Mouse (Mus musculus) midbrain, embryonic 15.5 days (tissue): ENCODE measurements around the gene Ccdc69. TPM values are rescaled to one million over a fixed set of nuclear protein-coding genes. Genes with fewer than 3 reads are reported as not detected.

Experiments used
- ATAC-seq: fragments of 200-750 bp; cut with Nextera tagmentation; replicated peaks from 2 replicates; pipeline ENCODE4 v1.8.0; 2017; ENCODE audit warnings: moderate TSS enrichment
- H3K27ac ChIP-seq: fragments of 300-500 bp; sonication (generic); 2 replicates; pipeline ENCODE4 v1.5.1; 2015; ENCODE audit warnings: mild to moderate bottlenecking, inconsistent platforms
- H3K27me3 ChIP-seq: fragments of 300-500 bp; sonication (generic); replicated peaks from 2 replicates; pipeline ENCODE4 v1.6.1; 2015; ENCODE audit warnings: inconsistent platforms
- H3K36me3 ChIP-seq: fragments of 300-500 bp; sonication (generic); replicated peaks from 2 replicates; pipeline ENCODE4 v1.6.1; 2015; ENCODE audit warnings: inconsistent platforms
- H3K4me1 ChIP-seq: fragments of 300-500 bp; sonication (generic); 2 replicates; pipeline ENCODE4 v1.6.1; 2015; ENCODE audit warnings: inconsistent platforms
- H3K4me2 ChIP-seq: fragments of 300-500 bp; sonication (generic); 2 replicates; pipeline ENCODE4 v1.6.1; 2015; ENCODE audit warnings: inconsistent platforms, mild to moderate bottlenecking, moderate library complexity
- H3K4me3 ChIP-seq: fragments of 300-500 bp; sonication (generic); 2 replicates; pipeline ENCODE4 v1.5.1; 2015; ENCODE audit warnings: mild to moderate bottlenecking, inconsistent platforms
- H3K9ac ChIP-seq: fragments of 300-500 bp; sonication (generic); 2 replicates; pipeline ENCODE4 v1.6.1; 2015; ENCODE audit warnings: mild to moderate bottlenecking, inconsistent platforms
- H3K9me3 ChIP-seq: fragments of 300-500 bp; sonication (generic); 2 replicates; pipeline ENCODE4 v1.6.1; 2016; ENCODE audit warnings: inconsistent platforms
- WGBS: fragments of 180-500 bp; shearing (Covaris S2); methylation state at CpG from one replicate; pipeline ENCODE4 v1.1.7; 2015; ENCODE audit warnings: mixed read lengths; 5-methylcytosine and 5-hydroxymethylcytosine counted together
- polyA plus RNA-seq: library from polyadenylated mRNA; unstranded; fragments of >200 nt; fragmentation: Nextera tagmentation; extraction: Ambion mirVana; gene quantifications from 2 replicates; pipeline ENCODE4 v1.2.1, GENCODE M21; 2015

Gene Ccdc69
- polyA plus RNA-seq, 1 experiment from 2014 or later, result 0.34 TPM

GRCm38 (mm10) chr11:55069023-55069422 is 8.9 kb downstream of the Ccdc69 start:
- no peak overlapping the region for H3K27ac ChIP-seq
- no peak overlapping the region for H3K9ac ChIP-seq
- no peak overlapping the region for H3K4me3 ChIP-seq
- H3K4me1 ChIP-seq, result no peaks in the 10 kb centered on the region
- ATAC-seq, result no peak
- H3K9me3 ChIP-seq, result no peaks in the 10 kb centered on the region
- no peaks in the 10 kb centered on the region for H3K27me3 ChIP-seq
- 40% methylated on average over 2 of the region's 2 CpGs for WGBS
- H3K36me3 ChIP-seq, result no peaks in the 10 kb centered on the region
- no peak overlapping the region for H3K4me2 ChIP-seq

GRCm38 (mm10) chr11:55066921-55067320 is 11.0 kb downstream of the Ccdc69 start:
- Histone ChIP-seq H3K9me3 (no peaks in the 10 kb centered on the region), H3K4me3 (no peak overlapping the region), H3K9ac (no peak overlapping the region), H3K27me3 (no peaks in the 10 kb centered on the region), H3K4me1 (no peaks in the 10 kb centered on the region), H3K4me2 (no peak overlapping the region), H3K36me3 (no peaks in the 10 kb centered on the region), H3K27ac (no peak overlapping the region)
- ATAC-seq, result no peak
- 53% methylated on average over 4 of the region's 4 CpGs for WGBS

- WGBS, result 59% methylated on average over 5 of the region's 5 CpGs
- Histone ChIP-seq H3K4me1 (no peaks in the 10 kb centered on the region), H3K27me3 (no peaks in the 10 kb centered on the region), H3K36me3 (no peaks in the 10 kb centered on the region), H3K4me2 (no peak overlapping the region), H3K9ac (no peak overlapping the region), H3K4me3 (no peak overlapping the region), H3K27ac (no peak overlapping the region), H3K9me3 (no peaks in the 10 kb centered on the region)
- ATAC-seq, result no peak
Observed at GRCm38 (mm10) chr11:55062856-55063255, 15.1 kb downstream of the Ccdc69 start.

DNA sequence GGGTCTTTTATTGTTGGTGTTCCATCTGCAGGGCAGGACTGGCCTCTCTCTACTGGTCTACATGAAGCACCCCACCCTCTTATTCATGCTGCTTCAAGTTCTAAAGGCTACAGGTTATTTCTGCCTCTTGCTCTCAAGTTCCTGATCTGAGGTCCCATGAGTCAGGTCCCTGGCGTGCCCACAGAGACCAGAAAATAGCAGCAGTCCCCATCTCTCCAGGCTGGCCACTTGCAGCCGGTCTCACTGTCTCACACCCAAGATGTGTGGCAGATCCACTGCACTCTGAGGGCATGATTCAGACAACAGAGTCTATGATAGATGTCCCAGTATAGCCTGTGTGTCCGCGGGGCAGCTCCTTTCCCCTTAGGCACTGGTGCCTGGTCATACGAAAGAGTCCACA is 17.1 kb downstream of the Ccdc69 start:
- Histone ChIP-seq H3K36me3 (no peaks in the 10 kb centered on the region), H3K4me3 (no peak overlapping the region), H3K4me1 (no peaks in the 10 kb centered on the region), H3K27me3 (no peaks in the 10 kb centered on the region), H3K27ac (no peak overlapping the region), H3K9me3 (no peaks in the 10 kb centered on the region), H3K9ac (no peak overlapping the region), H3K4me2 (no peak overlapping the region)
- ATAC-seq, result no peak
- WGBS, result 92% methylated on average over 5 of the region's 5 CpGs

GRCm38 (mm10) chr11:55057511-55057910 is 20.4 kb downstream of the Ccdc69 start:
- no peaks in the 10 kb centered on the region for H3K4me1 ChIP-seq
- no peak overlapping the region for H3K4me3 ChIP-seq
- no peak overlapping the region for H3K9ac ChIP-seq
- no peak for ATAC-seq
- no peaks in the 10 kb centered on the region for H3K9me3 ChIP-seq
- no peak overlapping the region for H3K4me2 ChIP-seq
- 78% methylated on average over 3 of the region's 3 CpGs for WGBS
- H3K27ac ChIP-seq, result no peak overlapping the region
- H3K27me3 ChIP-seq, result no peaks in the 10 kb centered on the region
- H3K36me3 ChIP-seq, result no peaks in the 10 kb centered on the region

- no peaks in the 10 kb centered on the region for H3K36me3 ChIP-seq
- H3K27ac ChIP-seq, result no peak overlapping the region
- H3K27me3 ChIP-seq, result no peaks in the 10 kb centered on the region
- no peaks in the 10 kb centered on the region for H3K9me3 ChIP-seq
- no peak overlapping the region for H3K4me2 ChIP-seq
- no peak overlapping the region for H3K4me3 ChIP-seq
- no peak overlapping the region for H3K9ac ChIP-seq
- ATAC-seq, result no peak
- 84% methylated on average over 7 of the region's 7 CpGs for WGBS
- no peaks in the 10 kb centered on the region for H3K4me1 ChIP-seq
Observed at GRCm38 (mm10) chr11:55050837-55051510, 27.0 kb downstream of the Ccdc69 start.

- H3K9ac ChIP-seq, result no peak overlapping the region
- ATAC-seq, result no peak
- no peak overlapping the region for H3K27ac ChIP-seq
- WGBS, result 62% methylated on average over 5 of the region's 5 CpGs
- no peaks in the 10 kb centered on the region for H3K27me3 ChIP-seq
- H3K36me3 ChIP-seq, result no peaks in the 10 kb centered on the region
- no peak overlapping the region for H3K4me2 ChIP-seq
- H3K9me3 ChIP-seq, result no peaks in the 10 kb centered on the region
- no peaks in the 10 kb centered on the region for H3K4me1 ChIP-seq
- no peak overlapping the region for H3K4me3 ChIP-seq
Observed at GRCm38 (mm10) chr11:55046600-55046999, 31.3 kb downstream of the Ccdc69 start.

DNA sequence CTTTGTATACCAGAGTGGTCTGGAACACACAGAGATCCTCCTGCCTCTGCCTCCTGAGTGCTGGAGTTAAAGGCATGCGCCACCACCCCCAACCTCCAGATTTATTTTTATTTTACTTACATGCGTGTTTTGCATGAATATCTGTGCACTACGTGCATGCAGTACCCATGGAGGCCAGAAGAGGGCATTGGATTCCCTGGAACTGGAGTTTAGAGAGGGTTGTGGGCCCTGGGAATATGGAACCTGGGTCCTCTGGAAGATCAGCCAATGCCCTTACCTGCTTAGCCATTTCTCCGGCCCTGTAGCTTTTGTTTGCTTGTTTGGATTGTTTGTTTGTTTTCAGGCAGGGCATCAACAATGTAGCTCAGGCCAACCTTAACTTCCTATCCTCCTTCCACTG is 36.6 kb downstream of the Ccdc69 start:
- no peaks in the 10 kb centered on the region for H3K36me3 ChIP-seq
- no peaks in the 10 kb centered on the region for H3K27me3 ChIP-seq
- no peaks in the 10 kb centered on the region for H3K4me1 ChIP-seq
- H3K9me3 ChIP-seq, result no peaks in the 10 kb centered on the region
- no peak for ATAC-seq
- no peak overlapping the region for H3K4me3 ChIP-seq
- no peak overlapping the region for H3K4me2 ChIP-seq
- H3K27ac ChIP-seq, result no peak overlapping the region
- no peak overlapping the region for H3K9ac ChIP-seq
- whole genome bisulfite sequencing, result 82% methylated on average over 4 of the region's 4 CpGs

DNA sequence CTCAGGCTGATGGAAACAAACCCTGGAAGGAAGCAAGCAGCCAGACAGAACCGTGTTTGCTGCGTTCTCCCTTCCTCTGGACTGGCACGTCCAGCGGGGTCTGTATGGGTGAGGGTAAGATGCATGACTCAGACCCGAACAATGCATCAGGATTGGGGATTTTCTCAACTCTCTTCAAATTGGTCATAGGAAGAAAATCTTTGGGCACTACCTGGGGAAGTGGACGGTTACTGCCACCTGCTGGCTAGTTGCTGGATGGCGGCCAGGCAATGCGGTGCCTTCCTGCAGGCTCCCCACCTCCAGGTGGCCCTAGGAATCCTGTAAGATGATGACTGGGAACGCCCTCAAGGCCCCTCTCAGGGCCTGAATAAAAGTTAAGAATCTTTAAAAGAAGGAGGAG is 38.3 kb downstream of the Ccdc69 start:
- no peaks in the 10 kb centered on the region for H3K36me3 ChIP-seq
- no peak overlapping the region for H3K4me2 ChIP-seq
- no peaks in the 10 kb centered on the region for H3K4me1 ChIP-seq
- 0 out of 2 replicates have a peak, but pooled peaks cover under 1% of the 10 kb centered on the region for H3K27me3 ChIP-seq
- no peak overlapping the region for H3K4me3 ChIP-seq
- no peak overlapping the region for H3K9ac ChIP-seq
- H3K27ac ChIP-seq, result no peak overlapping the region
- WGBS, result 7% methylated on average over 9 of the region's 9 CpGs
- no peaks in the 10 kb centered on the region for H3K9me3 ChIP-seq
- 0 out of 2 replicates have a peak, but pooled peaks have one; percentile 33 for ATAC-seq

DNA sequence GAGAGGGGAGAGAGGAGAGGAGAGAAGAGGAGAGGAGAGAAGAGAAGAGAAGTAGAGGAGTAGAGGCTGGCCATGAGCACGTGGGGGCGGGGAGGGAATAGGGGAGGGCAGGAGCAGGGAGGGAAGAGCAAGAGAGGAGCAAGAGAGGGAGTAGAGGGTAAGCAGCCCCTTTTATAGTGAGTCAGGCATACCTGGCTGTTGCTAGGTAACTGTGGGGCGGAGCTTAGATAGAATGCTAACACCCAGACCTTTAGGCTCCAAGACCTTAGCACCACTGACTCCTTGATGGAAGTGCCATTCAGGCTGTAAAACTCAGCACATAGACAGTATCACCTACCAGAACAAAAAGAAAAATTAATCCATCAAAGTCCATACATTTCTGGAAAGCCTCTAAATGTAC is 41.3 kb downstream of the Ccdc69 start:
- peaks cover 14% of the 10 kb centered on the region; the same call in 1 of the 2 replicates for H3K27me3 ChIP-seq
- H3K9ac ChIP-seq, result no peak overlapping the region
- peaks cover 18% of the 10 kb centered on the region for H3K4me1 ChIP-seq
- H3K4me3 ChIP-seq, result no peak overlapping the region
- H3K27ac ChIP-seq, result no peak overlapping the region
- H3K4me2 ChIP-seq, result no peak overlapping the region
- no peaks in the 10 kb centered on the region for H3K36me3 ChIP-seq
- 39% methylated on average over 3 of the region's 3 CpGs for WGBS
- no peak for ATAC-seq
- no peaks in the 10 kb centered on the region for H3K9me3 ChIP-seq

- H3K27me3 ChIP-seq, result peaks cover 14% of the 10 kb centered on the region; the same call in 1 of the 2 replicates
- H3K4me3 ChIP-seq, result peak within 1 kb of the TSS; percentile 54
- H3K36me3 ChIP-seq, result no peaks in the 10 kb centered on the region
- WGBS, result under 1% methylated on average over 41 of the region's 41 CpGs
- peak within 1 kb of the TSS; percentile 98 for H3K4me2 ChIP-seq
- peak within 1 kb of the TSS; percentile 45 for H3K9ac ChIP-seq
- H3K9me3 ChIP-seq, result no peaks in the 10 kb centered on the region
- H3K27ac ChIP-seq, result no peak within 1 kb of the TSS
- peaks cover 18% of the 10 kb centered on the region for H3K4me1 ChIP-seq
- ATAC-seq, result peak; percentile 86
Observed at GRCm38 (mm10) chr11:55033040-55033660, 44.8 kb downstream of the Ccdc69 start, which contains the start of gene Anxa6. TSS of gene Anxa6 (minus strand) at chr11:55033445.

- peaks cover 14% of the 10 kb centered on the region; the same call in 1 of the 2 replicates for H3K27me3 ChIP-seq
- 30% methylated on average over 5 of the region's 5 CpGs for WGBS
- H3K4me3 ChIP-seq, result peak overlapping the region; percentile 54
- peak overlapping the region; percentile 98 for H3K4me2 ChIP-seq
- no peaks in the 10 kb centered on the region for H3K36me3 ChIP-seq
- ATAC-seq, result no peak
- H3K9ac ChIP-seq, result 0 out of 2 replicates have a peak overlapping the region, but pooled peaks have one; percentile 45
- H3K4me1 ChIP-seq, result peaks cover 18% of the 10 kb centered on the region
- no peaks in the 10 kb centered on the region for H3K9me3 ChIP-seq
- no peak overlapping the region for H3K27ac ChIP-seq
Observed at GRCm38 (mm10) chr11:55032286-55032685, 45.6 kb downstream of the Ccdc69 start.

GRCm38 (mm10) chr11:55031991-55032280 is 46.0 kb downstream of the Ccdc69 start:
- H3K4me1 ChIP-seq, result peaks cover 18% of the 10 kb centered on the region
- no peaks in the 10 kb centered on the region for H3K9me3 ChIP-seq
- peaks cover 14% of the 10 kb centered on the region; the same call in 1 of the 2 replicates for H3K27me3 ChIP-seq
- H3K4me3 ChIP-seq, result peak overlapping the region; percentile 54
- peak overlapping the region; percentile 98 for H3K4me2 ChIP-seq
- WGBS, result 29% methylated on average over 1 of the region's 4 CpGs
- H3K36me3 ChIP-seq, result no peaks in the 10 kb centered on the region
- no peak overlapping the region for H3K27ac ChIP-seq
- ATAC-seq, result no peak
- H3K9ac ChIP-seq, result no peak overlapping the region
